Mouse (Mus musculus): Measurements from ENCODE around the gene Usp50.
A peak's percentile ranks its signal among the peaks of the same experiment; 100 is the strongest.

Gene Usp50

DNA sequence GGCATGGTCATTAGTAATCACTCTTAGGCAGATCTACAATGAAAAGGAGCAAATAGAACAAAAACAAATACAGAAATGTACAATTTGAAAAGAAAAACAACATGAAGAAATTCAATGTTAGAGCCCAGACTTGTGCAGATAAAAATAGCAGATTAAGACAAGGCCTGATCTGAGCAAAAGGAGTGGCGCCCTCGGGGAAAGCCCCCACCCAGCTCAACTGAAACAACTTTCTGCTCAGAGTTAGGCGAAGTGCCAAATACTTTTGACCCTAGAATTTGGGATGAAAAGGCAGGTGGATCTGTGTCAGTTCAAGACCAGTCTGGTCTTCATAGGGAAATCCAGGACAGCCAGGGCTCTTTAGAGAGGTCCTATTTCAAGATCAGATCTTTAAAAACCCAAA, 117.3 kb downstream of the Usp50 start:
- DNase-seq (ENCODE audit: low read depth, low spot score): no peak

DNA sequence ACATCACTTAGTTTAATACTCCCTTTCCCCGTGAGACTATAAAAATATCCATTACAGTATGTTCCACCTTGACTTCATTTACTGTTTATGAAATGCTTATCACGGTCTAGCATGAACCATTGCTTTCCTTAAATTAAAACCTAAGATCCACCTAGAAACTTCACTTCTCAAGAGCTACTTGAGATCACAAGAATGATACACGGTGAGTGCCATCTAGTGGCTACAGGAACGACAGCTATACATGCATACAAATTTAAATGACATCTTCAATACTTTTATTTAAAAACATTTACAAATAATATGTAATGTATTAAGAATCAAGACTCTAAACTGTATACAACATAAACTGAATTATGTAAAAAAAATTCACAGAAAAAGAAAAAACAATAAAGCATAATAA, 119.8 kb downstream of the Usp50 start:
- DNase-seq (ENCODE audit: low read depth, low spot score): peak; percentile 8
